Mouse (Mus musculus) forebrain, embryonic 14.5 days (tissue): ENCODE measurements at regions not wholly inside any gene's neighbourhood (a gene's known extent, or its start where the extent isn't known, plus 50 kb on each side); places are given as distances from the start of the nearest gene placed in this dataset.

Experiments used
- ATAC-seq: fragments of 200-750 bp; cut with Nextera tagmentation; 2 replicates; pipeline ENCODE4 v1.8.0; 2017; ENCODE audit warnings: mild to moderate bottlenecking, moderate library complexity
- DNase-seq: peaks from one replicate; pipeline ENCODE4 v3.0.0-alpha.2; 2015; ENCODE audit warnings: low spot score
- H3K27ac ChIP-seq: fragments of 300-500 bp; sonication (generic); 2 replicates; pipeline ENCODE4 v1.5.1; 2014; ENCODE audit warnings: low read depth, mild to moderate bottlenecking, control low read depth, low read length, moderate library complexity
- H3K27me3 ChIP-seq: fragments of 300-500 bp; sonication (generic); replicated peaks from 2 replicates; pipeline ENCODE4 v1.6.1; 2014; ENCODE audit warnings: low read length, control low read depth, mixed read lengths; ENCODE audit not compliant: control insufficient read depth, insufficient read depth
- H3K36me3 ChIP-seq: fragments of 300-500 bp; sonication (generic); 2 replicates; pipeline ENCODE4 v1.6.1; 2014; ENCODE audit warnings: low read length, control low read depth; ENCODE audit not compliant: control insufficient read depth, insufficient read depth
- H3K4me1 ChIP-seq: fragments of 300-500 bp; sonication (generic); 2 replicates; pipeline ENCODE4 v1.6.1; 2014; ENCODE audit warnings: antibody characterized with exemption, low read length, control low read depth; ENCODE audit not compliant: control insufficient read depth, insufficient read depth
- H3K4me2 ChIP-seq: fragments of 300-500 bp; sonication (generic); 2 replicates; pipeline ENCODE4 v1.6.1; 2014; ENCODE audit warnings: mild to moderate bottlenecking, control low read depth, low read length
- H3K4me3 ChIP-seq: fragments of 300-500 bp; sonication (generic); 2 replicates; pipeline ENCODE4 v1.5.1; 2014; ENCODE audit warnings: low read depth, low read length, control low read depth
- H3K9ac ChIP-seq: fragments of 300-500 bp; sonication (generic); 2 replicates; pipeline ENCODE4 v1.6.1; 2014; ENCODE audit warnings: mild to moderate bottlenecking, low read length, control low read depth, moderate library complexity
- H3K9me3 ChIP-seq: fragments of 300-500 bp; sonication (generic); replicated peaks from 2 replicates; pipeline ENCODE4 v1.6.1; 2016; ENCODE audit warnings: low read length, control low read depth, mixed read lengths; ENCODE audit not compliant: control insufficient read depth
- WGBS: fragments of 180-500 bp; shearing (Covaris S2); extraction: QIAGEN DNeasy Blood & Tissue Kit; methylation state at CpG from one replicate; pipeline ENCODE4 v1.1.7; 2014; 5-methylcytosine and 5-hydroxymethylcytosine counted together

- ATAC-seq (no peak), DNase-seq (no peak)
- Histone ChIP-seq H3K4me1 (no peaks in the 10 kb centered on the region), H3K9ac (no peak overlapping the region), H3K4me3 (no peak overlapping the region), H3K4me2 (no peak overlapping the region), H3K36me3 (no peaks in the 10 kb centered on the region), H3K9me3 (no peaks in the 10 kb centered on the region), H3K27me3 (no peaks in the 10 kb centered on the region), H3K27ac (no peak overlapping the region)
- WGBS: 85% methylated on average over 11 of the region's 11 CpGs
Measured at GRCm38 (mm10) chr9:84774348-84774747, 538.2 kb upstream of the Gm11114 start.

GRCm38 (mm10) chr9:84775190-84775589 lies 537.4 kb upstream of the Gm11114 start:
- DNase-seq (no peak), ATAC-seq (no peak)
- Histone ChIP-seq H3K9ac (no peak overlapping the region), H3K4me2 (no peak overlapping the region), H3K4me1 (no peaks in the 10 kb centered on the region), H3K27ac (no peak overlapping the region), H3K4me3 (no peak overlapping the region), H3K36me3 (no peaks in the 10 kb centered on the region), H3K27me3 (no peaks in the 10 kb centered on the region), H3K9me3 (no peaks in the 10 kb centered on the region)
- 85% methylated on average over 2 of the region's 2 CpGs for WGBS

- Histone ChIP-seq H3K4me1 (no peaks in the 10 kb centered on the region), H3K9ac (no peak overlapping the region), H3K27ac (no peak overlapping the region), H3K36me3 (no peaks in the 10 kb centered on the region), H3K4me3 (no peak overlapping the region), H3K9me3 (no peaks in the 10 kb centered on the region), H3K27me3 (no peaks in the 10 kb centered on the region), H3K4me2 (no peak overlapping the region)
- ATAC-seq (no peak), DNase-seq (no peak)
- WGBS: 88% methylated on average over 1 of the region's 1 CpGs
Measured at GRCm38 (mm10) chr9:84779125-84779524, 533.4 kb upstream of the Gm11114 start.

- DNase-seq (no peak), ATAC-seq (no peak)
- H3K4me2 ChIP-seq: no peak overlapping the region
- H3K9ac ChIP-seq: no peak overlapping the region
- no peak overlapping the region for H3K27ac ChIP-seq
- no peaks in the 10 kb centered on the region for H3K27me3 ChIP-seq
- no peaks in the 10 kb centered on the region for H3K9me3 ChIP-seq
- H3K36me3 ChIP-seq: no peaks in the 10 kb centered on the region
- no peak overlapping the region for H3K4me3 ChIP-seq
- H3K4me1 ChIP-seq: no peaks in the 10 kb centered on the region
Measured at GRCm38 (mm10) chr9:84825768-84826167, 486.8 kb upstream of the Gm11114 start.

GRCm38 (mm10) chr9:84828934-84829333 lies 483.6 kb upstream of the Gm11114 start:
- H3K36me3 ChIP-seq: no peaks in the 10 kb centered on the region

GRCm38 (mm10) chr9:84830639-84831038 lies 481.9 kb upstream of the Gm11114 start:
- no peak for DNase-seq
- Histone ChIP-seq H3K4me3 (no peak overlapping the region), H3K9me3 (no peaks in the 10 kb centered on the region), H3K9ac (no peak overlapping the region), H3K36me3 (no peaks in the 10 kb centered on the region), H3K4me2 (no peak overlapping the region), H3K4me1 (no peaks in the 10 kb centered on the region), H3K27ac (no peak overlapping the region), H3K27me3 (no peaks in the 10 kb centered on the region)
- 86% methylated on average over 2 of the region's 2 CpGs for WGBS
- ATAC-seq: no peak

More at GRCm38 (mm10) chr9:84828934-84829333, 483.6 kb upstream of the Gm11114 start:
- Histone ChIP-seq H3K4me2 (no peak overlapping the region), H3K27ac (no peak overlapping the region), H3K27me3 (no peaks in the 10 kb centered on the region), H3K9me3 (no peaks in the 10 kb centered on the region), H3K9ac (no peak overlapping the region), H3K4me3 (no peak overlapping the region), H3K4me1 (no peaks in the 10 kb centered on the region)
- ATAC-seq: no peak
- 90% methylated on average over 5 of the region's 5 CpGs for WGBS
- no peak for DNase-seq

- ATAC-seq: no peak
- Histone ChIP-seq H3K36me3 (no peaks in the 10 kb centered on the region), H3K9me3 (no peaks in the 10 kb centered on the region), H3K4me2 (no peak overlapping the region), H3K27ac (no peak overlapping the region), H3K27me3 (no peaks in the 10 kb centered on the region), H3K4me1 (no peaks in the 10 kb centered on the region), H3K9ac (no peak overlapping the region), H3K4me3 (no peak overlapping the region)
- WGBS: 57% methylated on average over 1 of the region's 1 CpGs
- no peak for DNase-seq
Measured at GRCm38 (mm10) chr9:84837498-84837897, 475.1 kb upstream of the Gm11114 start.

- no peak for DNase-seq
- H3K9ac ChIP-seq: no peak overlapping the region
- H3K36me3 ChIP-seq: no peaks in the 10 kb centered on the region
- no peaks in the 10 kb centered on the region for H3K27me3 ChIP-seq
- H3K4me3 ChIP-seq: no peak overlapping the region
- H3K4me1 ChIP-seq: no peaks in the 10 kb centered on the region
- no peak for ATAC-seq
- no peaks in the 10 kb centered on the region for H3K9me3 ChIP-seq
- H3K27ac ChIP-seq: no peak overlapping the region
- H3K4me2 ChIP-seq: no peak overlapping the region
Measured at GRCm38 (mm10) chr9:84844021-84844420, 468.6 kb upstream of the Gm11114 start.

GRCm38 (mm10) chr9:84861600-84861999 lies 451.0 kb upstream of the Gm11114 start:
- no peak overlapping the region for H3K27ac ChIP-seq
- no peaks in the 10 kb centered on the region for H3K9me3 ChIP-seq
- no peak overlapping the region for H3K4me3 ChIP-seq
- no peaks in the 10 kb centered on the region for H3K36me3 ChIP-seq
- H3K27me3 ChIP-seq: no peaks in the 10 kb centered on the region
- ATAC-seq (no peak), DNase-seq (no peak)
- no peak overlapping the region for H3K4me2 ChIP-seq
- WGBS: 91% methylated on average over 6 of the region's 6 CpGs
- H3K9ac ChIP-seq: no peak overlapping the region
- no peaks in the 10 kb centered on the region for H3K4me1 ChIP-seq

- Histone ChIP-seq H3K9me3 (no peaks in the 10 kb centered on the region), H3K4me2 (no peak overlapping the region), H3K36me3 (no peaks in the 10 kb centered on the region), H3K9ac (no peak overlapping the region), H3K27me3 (no peaks in the 10 kb centered on the region), H3K27ac (no peak overlapping the region), H3K4me3 (no peak overlapping the region), H3K4me1 (no peaks in the 10 kb centered on the region)
- ATAC-seq: no peak
- 83% methylated on average over 5 of the region's 5 CpGs for WGBS
- DNase-seq: no peak
Measured at GRCm38 (mm10) chr9:84863431-84863830, 449.1 kb upstream of the Gm11114 start.
